Mouse (Mus musculus) layer of hippocampus, adult 2 months (tissue): ENCODE data around the gene Mx1. TPM values are rescaled to one million over a fixed set of nuclear protein-coding genes. Genes with fewer than 3 reads are reported as not detected.

Experiments
- DNase-seq, 2 experiments: peaks; one replicate each; pipeline ENCODE4 v3.0.0; 2022; ENCODE audit warnings: low spot score in 2 of 2
- H3K27ac ChIP-seq: fragments of 200-600 bp; 2 replicates; pipeline ENCODE4 v1.8.1; 2022
- H3K4me3 ChIP-seq: fragments of 200-600 bp; 2 replicates; pipeline ENCODE4 v1.8.1; 2022; ENCODE audit warnings: mild to moderate bottlenecking
- CTCF ChIP-seq: fragments of 200-600 bp; conservative IDR thresholded peaks from 2 replicates; pipeline ENCODE4 v1.8.1; 2022; ENCODE audit warnings: antibody characterized with exemption, mild to moderate bottlenecking, moderate library complexity
- total RNA-seq, 2 experiments: library from RNA; stranded (reverse); gene quantifications; 2 replicates each; pipeline ENCODE4 v1.2.3; 2021

Mx1 gene
- total RNA-seq, 2 experiments from 2014 or later: 0.93 to 1.1 TPM

DNA sequence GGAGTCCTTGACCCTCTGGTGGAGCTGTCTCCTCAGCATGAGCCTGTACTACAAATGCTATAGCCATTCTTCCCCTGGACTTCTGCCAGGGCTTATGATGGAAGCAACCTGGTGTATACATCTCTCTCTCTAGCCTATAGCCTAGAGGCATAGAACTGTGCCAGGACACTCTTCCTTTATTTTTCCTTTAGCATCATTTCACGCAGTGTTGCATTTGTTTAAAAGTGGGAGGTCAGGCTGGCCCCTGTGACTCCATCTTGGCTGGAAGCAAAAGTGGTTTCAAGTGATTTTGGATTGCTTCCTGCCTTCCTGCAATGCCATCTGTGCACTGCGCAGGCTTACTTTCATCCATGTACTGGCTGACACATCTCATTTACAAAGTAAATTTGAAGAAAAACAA, 28.5 kb downstream of the Mx1 start:
- no peak for TF ChIP-seq CTCF
- Histone ChIP-seq H3K4me3 (no peak overlapping the region), H3K27ac (no peak overlapping the region)
- no peak for DNase-seq

DNA sequence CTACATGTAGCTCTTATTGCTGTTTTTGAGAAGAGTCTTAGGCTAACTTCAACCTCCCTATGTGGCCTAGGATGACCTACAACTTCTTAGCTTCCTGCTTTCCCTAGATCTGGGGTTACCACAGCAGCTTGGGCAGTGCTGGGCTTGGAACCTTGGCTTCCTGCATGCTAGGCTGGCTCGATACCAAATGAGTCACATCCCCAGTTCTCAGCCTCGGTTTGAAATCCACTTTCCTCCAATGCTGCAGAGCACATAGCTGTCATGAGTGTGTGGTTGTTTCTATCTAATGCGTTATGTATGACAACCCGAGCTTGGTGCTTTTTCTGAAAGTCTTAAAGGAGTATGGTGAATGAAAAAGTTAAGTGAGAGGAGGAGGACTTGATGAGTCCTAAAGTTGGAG, 31.4 kb downstream of the Mx1 start:
- DNase-seq: no peak
- no peak for TF ChIP-seq CTCF
- no peak overlapping the region for H3K4me3 ChIP-seq
- no peak overlapping the region for H3K27ac ChIP-seq

DNA sequence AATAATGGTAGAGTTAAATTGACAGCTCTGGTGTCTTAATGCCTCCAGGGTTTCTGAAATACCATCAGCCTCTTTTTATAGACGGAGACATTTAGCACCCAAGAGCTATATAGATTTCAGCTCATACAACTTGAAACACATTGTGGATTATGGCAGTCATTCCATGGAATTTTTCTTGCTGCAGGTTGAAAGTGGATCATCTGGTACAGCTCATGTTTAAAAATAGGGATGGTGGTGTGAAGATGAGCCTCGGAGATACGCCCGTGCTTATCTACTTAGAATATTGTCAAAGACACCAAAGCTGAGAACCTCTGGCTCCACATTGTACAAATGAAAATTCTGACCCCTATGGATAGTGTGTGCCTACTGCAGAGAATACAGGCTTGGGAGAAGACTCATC, 32.6 kb downstream of the Mx1 start:
- DNase-seq: no peak
- Histone ChIP-seq H3K27ac (no peak overlapping the region), H3K4me3 (no peak overlapping the region)
- peak; percentile 17 for TF ChIP-seq CTCF

DNA sequence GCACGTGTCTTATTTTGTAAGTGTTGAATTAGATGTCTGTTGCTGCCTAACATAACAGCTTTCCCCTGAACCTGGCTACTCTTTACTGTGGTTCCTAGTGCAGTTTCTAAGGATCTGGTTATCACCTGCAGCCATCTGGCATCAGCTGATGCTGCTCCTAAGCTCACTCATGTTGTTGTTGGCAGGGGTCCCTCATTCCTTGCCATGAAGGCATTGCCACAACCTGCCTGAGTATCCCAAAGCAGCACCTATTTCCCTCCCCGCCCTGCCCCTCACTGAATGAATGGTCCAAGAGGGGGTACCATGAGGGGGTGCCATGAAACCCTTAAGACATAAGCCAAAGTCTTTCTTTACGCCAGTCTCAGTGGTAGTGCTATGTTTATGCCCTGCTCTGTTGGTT, 34.7 kb downstream of the Mx1 start:
- H3K4me3 ChIP-seq: no peak overlapping the region
- no peak for DNase-seq
- H3K27ac ChIP-seq: no peak overlapping the region
- TF ChIP-seq CTCF: no peak

DNA sequence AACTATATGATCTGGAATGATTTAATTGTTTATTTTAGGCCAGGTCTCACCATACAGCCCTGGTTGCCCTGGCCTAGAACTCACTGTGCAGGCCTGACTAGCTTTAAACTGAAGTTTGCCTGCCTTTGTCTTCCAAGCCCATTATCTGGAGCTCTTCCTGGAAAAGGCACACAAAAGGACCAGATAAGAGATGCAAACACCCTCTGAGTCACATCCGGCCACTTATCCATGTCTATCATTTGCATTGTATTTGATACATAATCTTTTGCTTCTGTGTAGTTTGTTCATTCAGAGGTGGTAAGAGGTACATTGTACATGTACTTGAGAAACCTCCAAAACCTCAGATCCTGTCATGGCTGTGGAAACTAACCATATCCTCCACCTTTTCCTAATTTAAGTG, 39.1 kb downstream of the Mx1 start:
- no peak for TF ChIP-seq CTCF
- DNase-seq: no peak
- no peak overlapping the region for H3K27ac ChIP-seq
- H3K4me3 ChIP-seq: no peak overlapping the region

DNA sequence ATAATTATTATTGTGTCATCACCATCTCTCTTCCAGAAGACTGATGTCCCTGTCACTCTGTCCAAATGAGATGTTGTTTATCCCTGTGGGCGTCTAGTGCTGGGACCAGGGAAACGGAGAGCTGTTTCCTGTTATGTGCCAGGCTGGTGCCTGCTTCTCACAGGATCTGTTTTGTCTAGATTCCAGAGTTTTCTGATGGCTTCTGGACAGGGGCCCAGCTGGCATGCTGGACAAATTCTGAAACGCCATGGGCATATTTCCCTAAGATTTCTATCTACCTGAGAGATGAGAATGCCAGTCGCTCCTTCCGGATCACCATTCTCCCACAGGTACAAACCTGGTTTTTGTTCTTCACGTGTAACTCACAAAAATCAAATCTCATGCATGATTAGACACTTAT, 41.0 kb downstream of the Mx1 start:
- no peak overlapping the region for H3K27ac ChIP-seq
- DNase-seq: peak in 1 of 2 experiments; percentile 14
- no peak overlapping the region for H3K4me3 ChIP-seq
- TF ChIP-seq CTCF: no peak

DNA sequence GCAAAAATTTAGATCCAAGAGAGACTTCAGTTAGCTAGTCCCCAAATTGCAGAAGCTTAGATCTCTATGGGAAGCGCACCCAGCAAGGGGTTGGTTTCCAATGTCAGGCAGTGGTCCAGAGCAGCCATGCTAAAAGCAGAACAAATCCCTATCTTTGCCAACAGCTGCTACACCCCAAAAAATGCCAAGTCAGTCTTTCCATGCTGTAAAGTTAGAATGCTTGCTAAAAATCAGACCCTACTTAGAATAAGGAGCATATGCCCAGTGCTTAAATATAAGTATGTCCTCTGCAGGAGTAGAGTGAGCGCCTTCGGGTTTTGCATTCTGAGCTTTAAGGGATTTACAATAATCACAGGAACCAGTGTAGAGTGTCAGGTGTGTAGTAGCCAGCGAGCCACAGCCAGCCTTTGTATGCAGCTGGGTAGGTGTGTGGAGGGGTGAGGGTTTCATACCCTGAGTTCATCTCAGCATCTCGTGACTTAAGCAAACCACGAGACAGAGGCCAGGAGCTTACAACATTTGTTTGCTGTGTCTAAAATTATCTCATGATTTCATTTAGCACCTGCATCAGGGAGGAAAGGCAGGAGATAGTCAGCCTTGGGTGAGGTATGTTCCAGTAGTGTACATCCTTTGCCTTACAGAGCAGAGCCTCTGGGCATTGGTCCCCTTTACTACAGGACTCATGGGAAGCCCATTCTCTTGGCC, 43.8 kb downstream of the Mx1 start:
- DNase-seq: no peak
- no peak for TF ChIP-seq CTCF
- Histone ChIP-seq H3K4me3 (no peak overlapping the region), H3K27ac (no peak overlapping the region)

DNA sequence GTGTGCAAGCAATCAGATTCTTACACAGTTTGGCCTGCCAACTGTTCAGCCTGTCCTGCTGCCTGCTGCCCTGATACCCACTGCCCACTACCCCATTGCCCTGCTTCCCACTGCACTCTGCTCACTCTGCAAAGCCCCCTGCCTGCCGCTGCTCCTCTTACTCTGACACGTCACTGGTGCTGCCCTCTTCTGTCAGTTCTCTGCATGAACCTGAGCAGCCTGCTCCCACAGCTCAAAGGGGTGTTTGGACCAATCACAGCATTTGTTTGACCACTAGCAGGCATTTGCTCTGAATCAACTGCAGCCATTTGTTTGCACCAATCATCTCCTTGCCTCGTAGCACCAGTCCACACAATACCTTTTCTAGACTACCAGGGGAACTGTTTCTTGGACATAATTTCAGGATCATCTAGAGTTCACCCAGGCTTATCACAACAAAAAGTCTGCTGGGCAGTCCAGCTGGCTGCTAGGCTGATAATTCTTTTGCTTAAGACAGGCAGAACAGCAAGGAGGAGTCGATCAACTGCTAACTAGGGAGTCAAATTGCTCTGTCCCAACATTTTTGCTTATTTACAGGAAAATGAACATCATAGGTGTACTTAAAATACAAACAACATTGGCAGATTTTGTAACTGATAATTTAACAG, 44.7 kb downstream of the Mx1 start:
- Histone ChIP-seq H3K27ac (no peak overlapping the region), H3K4me3 (no peak overlapping the region)
- TF ChIP-seq CTCF: peak; percentile 77
- DNase-seq: peak; percentile 31 to 46

DNA sequence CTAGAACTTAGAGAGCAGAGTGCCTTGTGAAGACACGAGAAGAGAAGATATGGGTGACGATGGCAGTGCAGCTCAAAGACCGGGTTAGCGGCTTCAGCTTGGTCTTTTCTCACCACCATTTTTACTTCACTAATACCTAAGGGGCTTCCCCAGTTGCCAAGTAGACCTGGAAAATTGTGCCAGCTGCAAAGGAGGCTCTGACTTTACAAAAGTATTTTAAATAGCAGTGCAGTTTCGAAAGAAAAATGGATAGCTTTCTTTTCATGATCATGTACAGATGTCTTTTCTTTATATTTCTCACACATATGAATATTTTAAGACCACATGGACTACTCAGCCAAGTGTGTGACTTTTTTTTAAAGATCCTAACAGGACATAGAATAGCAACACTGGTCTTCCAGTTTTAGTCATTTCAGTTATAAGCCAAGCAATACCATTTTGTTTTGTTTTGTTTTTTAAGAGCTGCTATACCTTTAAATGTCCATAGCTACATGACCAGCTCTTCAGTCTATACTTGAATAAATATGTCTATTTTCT, 57.2 kb downstream of the Mx1 start:
- Histone ChIP-seq H3K27ac (no peak overlapping the region), H3K4me3 (no peak overlapping the region)
- no peak for DNase-seq
- no peak for TF ChIP-seq CTCF

DNA sequence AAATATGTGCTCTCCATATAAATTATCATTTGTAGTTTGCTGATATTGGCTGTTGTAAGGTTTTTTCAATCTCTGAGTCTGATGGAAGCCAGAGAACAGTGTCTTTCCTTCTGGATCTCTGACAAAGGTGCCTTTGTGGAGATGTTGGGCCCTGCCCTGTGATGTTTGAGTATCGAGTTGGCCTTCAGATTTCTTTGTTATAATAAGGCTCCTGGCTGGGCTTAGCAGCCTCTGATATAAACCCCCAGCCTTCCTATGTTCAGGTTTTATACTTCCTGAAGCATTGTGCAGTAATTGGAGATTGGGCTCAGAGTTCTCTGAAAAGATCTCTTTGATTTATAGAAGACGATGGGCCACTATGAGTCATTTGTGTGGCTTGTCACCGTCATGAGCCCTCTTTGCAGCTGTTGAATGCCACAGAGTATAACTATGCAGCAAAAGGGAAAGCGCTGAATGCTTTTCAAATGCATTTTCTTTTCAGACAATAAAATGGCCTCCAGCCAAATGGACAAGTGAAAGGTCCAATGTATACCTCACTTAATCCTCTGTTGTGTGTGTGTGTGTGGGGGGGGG, 60.4 kb downstream of the Mx1 start:
- DNase-seq: no peak
- no peak for TF ChIP-seq CTCF
- H3K27ac ChIP-seq: no peak overlapping the region
- H3K4me3 ChIP-seq: no peak overlapping the region

DNA sequence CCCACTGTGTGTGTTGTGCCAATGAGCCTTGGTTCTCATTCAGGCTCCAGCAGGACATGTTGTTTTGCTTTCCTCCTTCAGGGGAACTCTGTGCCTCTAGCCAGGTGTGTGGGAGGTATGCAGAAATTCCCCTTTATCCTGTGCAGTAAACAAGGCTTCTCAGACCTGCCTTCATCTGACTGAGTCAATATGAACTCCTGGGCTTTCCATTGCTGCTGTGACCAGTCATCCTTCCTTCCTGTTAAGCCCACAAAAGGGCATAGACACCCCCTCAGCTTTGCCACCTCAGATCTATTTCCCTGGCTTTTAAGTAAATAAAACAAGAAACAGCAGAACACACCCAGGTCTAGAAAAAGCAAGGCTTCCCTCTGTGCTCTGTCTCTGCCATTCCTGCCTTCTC, 61.0 kb downstream of the Mx1 start:
- Histone ChIP-seq H3K4me3 (no peak overlapping the region), H3K27ac (no peak overlapping the region)
- no peak for DNase-seq
- no peak for TF ChIP-seq CTCF

DNA sequence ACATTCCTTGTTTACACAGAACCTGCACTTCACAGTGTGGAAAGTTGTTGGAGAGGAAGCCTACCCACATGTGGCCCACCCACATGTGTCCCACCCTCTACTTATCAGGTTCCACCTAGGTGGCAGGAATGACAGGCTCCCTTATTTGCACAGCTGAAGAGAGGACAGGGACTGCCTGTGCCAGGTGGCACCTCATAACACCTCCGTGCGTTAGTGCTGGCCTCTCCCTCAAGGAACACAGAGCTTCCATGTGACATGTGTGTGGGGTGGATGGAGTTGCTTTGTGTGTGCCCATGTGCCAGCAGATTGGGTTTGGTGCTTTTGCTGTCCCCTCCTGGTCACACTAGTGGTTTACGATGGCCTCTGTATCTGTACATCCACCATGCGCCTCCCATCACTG, 62.7 kb downstream of the Mx1 start:
- no peak for DNase-seq
- no peak for TF ChIP-seq CTCF
- H3K27ac ChIP-seq: no peak overlapping the region
- no peak overlapping the region for H3K4me3 ChIP-seq

DNA sequence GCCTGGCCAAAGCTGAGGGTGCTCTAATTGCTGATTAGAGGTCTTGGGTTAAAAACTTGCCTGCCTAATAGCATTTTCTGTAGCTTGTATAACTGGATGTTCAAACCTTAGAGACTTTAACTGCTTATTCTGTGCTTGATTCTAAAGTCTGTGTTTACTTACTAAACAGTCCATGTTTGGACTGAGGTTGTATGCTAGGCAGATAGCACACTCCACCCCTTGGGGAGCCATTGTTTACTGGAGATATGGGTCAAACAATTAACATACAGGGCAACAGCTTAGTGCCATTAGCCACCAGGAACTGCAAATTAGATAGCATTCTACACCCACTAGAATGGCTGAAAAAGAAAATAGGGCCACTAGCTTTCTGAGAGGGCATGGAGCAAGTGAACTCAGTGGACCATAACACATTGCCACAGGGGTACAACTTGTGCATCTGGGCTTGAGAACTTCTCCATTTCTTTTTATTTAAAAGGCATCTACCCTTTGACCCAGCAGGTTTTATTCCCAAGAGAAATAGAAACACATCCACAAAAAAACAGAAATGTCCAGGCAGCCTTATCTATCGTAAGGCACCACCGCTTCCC, 64.7 kb downstream of the Mx1 start:
- H3K4me3 ChIP-seq: no peak overlapping the region
- no peak for TF ChIP-seq CTCF
- no peak overlapping the region for H3K27ac ChIP-seq
- no peak for DNase-seq

Other genes starting within 250 kb of the Mx1 start
- gene Bace2, start 106.2 kb downstream of the Mx1 start, total RNA-seq: 1 to 10 TPM; 1.3 to 3.9 TPM
- not detected for gene Fam3b, start 51.9 kb upstream of the Mx1 start, total RNA-seq
- not detected for gene Tmprss2, start 148.3 kb upstream of the Mx1 start, total RNA-seq